Mouse (Mus musculus): ENCODE data around the gene Zfp184. TPM values are rescaled to one million over a fixed set of nuclear protein-coding genes. Genes with fewer than 3 reads are reported as not detected.

Gene Zfp184
- total RNA-seq, 2 experiments from 2014 or later: 3.9 to 5.1 TPM

GRCm38 (mm10) chr13:22005605-22006333 lies 60.9 kb downstream of the Zfp184 start:
- intact Hi-C loops (cut with DNase I): no loop called here
- DNase-seq (ENCODE audit: extremely low spot score in 1 of 2, low spot score in 2 of 2): peak in 1 of 2 experiments; percentile 53

GRCm38 (mm10) chr13:22006334-22007120 lies 61.6 kb downstream of the Zfp184 start:
- no peak for DNase-seq (ENCODE audit: extremely low spot score in 1 of 2, low spot score in 2 of 2)
- intact Hi-C loops (cut with DNase I): no loop called here

GRCm38 (mm10) chr13:22007121-22007510 lies 62.2 kb downstream of the Zfp184 start:
- DNase-seq (ENCODE audit: extremely low spot score in 1 of 2, low spot score in 2 of 2): no peak
- intact Hi-C loops (cut with DNase I): no loop called here

- intact Hi-C loops (cut with DNase I): no loop called here
- no peak for DNase-seq (ENCODE audit: extremely low spot score in 1 of 2, low spot score in 2 of 2)
Observed at GRCm38 (mm10) chr13:22007872-22008271, 63.0 kb downstream of the Zfp184 start.

- DNase-seq (ENCODE audit: extremely low spot score in 1 of 2, low spot score in 2 of 2): no peak
- intact Hi-C loops (cut with DNase I): no loop called here
Observed at GRCm38 (mm10) chr13:22008707-22009106, 63.8 kb downstream of the Zfp184 start.

- no peak for DNase-seq (ENCODE audit: extremely low spot score in 1 of 2, low spot score in 2 of 2)
- intact Hi-C loops (cut with DNase I): no loop called here
Observed at GRCm38 (mm10) chr13:22009642-22010041, 64.7 kb downstream of the Zfp184 start, which contains the start of gene Prss16. Prss16 (minus strand) TSS chr13:22009742.

Small RNA genes within 50 kb of the gene (microRNA-seq; reads per million reads assigned to microRNA genes)
- 2.0 reads per million for gene Gm44456
- 2,614 reads per million, percentile 85 among the genes with 10 or more reads in this experiment for gene Mir1983

Other genes with a start within 250 kb of the Zfp184 start
- gene Olfr1359, start 247.0 kb upstream of the Zfp184 start, total RNA-seq (2021): not detected
- gene Hist1h2bl, start 229.0 kb upstream of the Zfp184 start, total RNA-seq (2021): 10 to 100 TPM; 41.4 to 52.8 TPM
- gene Hist1h2ai, start 228.7 kb upstream of the Zfp184 start, total RNA-seq (2021): 10 to 100 TPM; 68.4 to 76.2 TPM
- 10 to 100 TPM; 69.3 to 80.8 TPM for gene Hist1h3h, start 227.4 kb upstream of the Zfp184 start, total RNA-seq (2021)
- gene Hist1h2bm, start 223.1 kb upstream of the Zfp184 start, total RNA-seq (2021): 10 to 100 TPM; 10.1 to 13.9 TPM
- gene Hist1h4j, start 210.0 kb upstream of the Zfp184 start, total RNA-seq (2021): 10 to 100 TPM; 13.5 to 16.2 TPM
- 100 to 1,000 TPM; 306 to 311 TPM for gene Hist1h4k, start 194.6 kb upstream of the Zfp184 start, total RNA-seq (2021)
- gene Hist1h2ak, start 191.3 kb upstream of the Zfp184 start, total RNA-seq (2021): 10 to 100 TPM; 23.0 to 24.1 TPM
- 10 to 100 TPM; 23.0 to 25.1 TPM for gene Hist1h2bn, start 191.0 kb upstream of the Zfp184 start, total RNA-seq (2021)
- 10 to 100 TPM; 19.5 to 20.4 TPM for gene Hist1h1b, start 164.5 kb upstream of the Zfp184 start, total RNA-seq (2021)
- gene Hist1h3i, start 161.7 kb upstream of the Zfp184 start, total RNA-seq (2021): 10 to 100 TPM; 53.5 to 57.3 TPM
- gene Hist1h2an, start 157.9 kb upstream of the Zfp184 start, total RNA-seq (2021): 1 to 10 TPM; 5.2 to 6.1 TPM
- gene Hist1h2bp, start 157.6 kb upstream of the Zfp184 start, total RNA-seq (2021): 10 to 100 TPM; 16.5 to 17.0 TPM
- gene Hist1h2bq, start 134.9 kb upstream of the Zfp184 start, total RNA-seq (2021): 10 to 100 TPM; 48.3 to 50.2 TPM
- not detected for gene Hist1h2ao, start 134.6 kb upstream of the Zfp184 start, total RNA-seq (2021)
- gene Hist1h4m, start 133.3 kb upstream of the Zfp184 start, total RNA-seq (2021): 100 to 1,000 TPM; 180 to 194 TPM
- gene Hist1h4n, start 112.9 kb upstream of the Zfp184 start, total RNA-seq (2021): 10 to 100 TPM; 21.2 to 27.5 TPM
- gene Hist1h2ap, start 111.6 kb upstream of the Zfp184 start, total RNA-seq (2021): 10 to 100 TPM; 66.4 to 75.9 TPM
- 10 to 100 TPM; 47.5 to 49.6 TPM for gene Hist1h2br, start 111.4 kb upstream of the Zfp184 start, total RNA-seq (2021)
- not detected for gene Pom121l2, start 36.1 kb downstream of the Zfp184 start, total RNA-seq (2021)
- gene Prss16, start 64.6 kb downstream of the Zfp184 start, total RNA-seq (2021): under 1 TPM in 1 of 2 experiments, not detected in 1; 0.55 TPM
- 10 to 100 TPM; 37.9 to 54.9 TPM for gene Hist1h2ah, start 90.5 kb downstream of the Zfp184 start, total RNA-seq (2021)
- gene Hist1h2bk, start 90.8 kb downstream of the Zfp184 start, total RNA-seq (2021): 10 to 100 TPM; 38.0 to 50.2 TPM
- gene Hist1h4i, start 96.3 kb downstream of the Zfp184 start, total RNA-seq (2021): 10 to 100 TPM; 45.9 to 47.6 TPM
- 10 to 100 TPM; 26.2 to 28.0 TPM for gene Hist1h2ag, start 97.8 kb downstream of the Zfp184 start, total RNA-seq (2021)
- gene Hist1h2bj, start 98.1 kb downstream of the Zfp184 start, total RNA-seq (2021): 10 to 100 TPM; 21.4 to 25.6 TPM
- gene Vmn1r188, start 139.3 kb downstream of the Zfp184 start, total RNA-seq (2021): not detected
- gene Vmn1r189, start 160.7 kb downstream of the Zfp184 start, total RNA-seq (2021): not detected
- not detected for gene Vmn1r191, start 238.9 kb downstream of the Zfp184 start, total RNA-seq (2021)
- gene Vmn1r192, start 246.0 kb downstream of the Zfp184 start, total RNA-seq (2021): not detected

Data from left cerebral cortex, postnatal 10 days (tissue).